In the genomic region with DNA sequence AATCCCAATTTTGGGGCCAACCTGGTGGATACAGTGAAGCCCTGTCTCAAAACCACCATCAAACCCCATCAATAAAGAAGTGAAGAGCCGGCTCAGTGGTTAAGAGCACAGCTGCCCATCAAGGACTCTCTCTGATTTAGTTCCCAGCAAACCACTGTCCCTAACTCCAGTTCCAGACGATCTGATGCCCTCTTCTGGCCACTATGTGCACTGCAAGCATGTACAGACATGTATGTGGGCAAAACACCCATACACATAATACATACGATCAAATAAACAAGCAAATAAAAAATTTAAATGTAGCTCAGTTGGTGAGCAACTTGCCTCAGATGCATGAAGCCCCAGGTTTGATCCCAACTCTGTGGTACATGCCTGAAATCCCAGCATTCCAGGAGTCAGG, we compare ENCODE assay signal across 8 mouse cellular contexts.
DNase-seq lines count a peak whose midpoint lies in the region; ATAC-seq and TF ChIP-seq lines count a peak whose summit lies in the region.
"Had no signal": no experiment of that assay in that cellular context is flagged by ENCODE, and none has a peak within 500 bp of the region (broad histone marks: within the 10 kb centered on the region; RNA-seq: fewer than 3 reads in every experiment).

No protein-coding gene starts in this region.

- peak; percentile 64; the same call in 1 of the 2 replicates for TF ChIP-seq CTCF in kidney, postnatal 0 days (IDR thresholded peaks at IDR 0.05; ENCODE audit: low read depth)
- peak; percentile 71 for TF ChIP-seq CTCF in liver, postnatal 0 days (IDR thresholded peaks at IDR 0.05; ENCODE audit: low read depth)

- peak; percentile 41 for DNase-seq in kidney, postnatal 0 days (ENCODE audit: low spot score)
- DNase-seq in ES-CJ7 (ENCODE audit: low read depth, low spot score): peak; percentile 58
- peak; percentile 75 for DNase-seq in ZHBTc4 (ENCODE audit: low read depth, low spot score)
- peak; percentile 55 for DNase-seq in liver, postnatal 0 days
- no peak for DNase-seq in hindbrain, embryonic 10.5 days (ENCODE audit: low spot score)

- H3K27me3 ChIP-seq in kidney, postnatal 0 days (ENCODE audit: insufficient read depth, low read length): no peaks in the 10 kb centered on the region
- no peaks in the 10 kb centered on the region for H3K27me3 ChIP-seq in kidney, embryonic 14.5 days (ENCODE audit: control insufficient read depth, insufficient read depth, low read length)
- no peaks in the 10 kb centered on the region for H3K27me3 ChIP-seq in liver, postnatal 0 days (ENCODE audit: insufficient read depth, low read length)
- H3K27me3 ChIP-seq in hindbrain, embryonic 10.5 days (ENCODE audit: insufficient read depth, poor library complexity, severe bottlenecking): no peaks in the 10 kb centered on the region
- H3K27me3 ChIP-seq: liver, embryonic 15.5 days had no signal

- ATAC-seq in kidney, postnatal 0 days (replicated peaks; ENCODE audit: low FRiP score, low read depth): no peak
- no peak for ATAC-seq in kidney, embryonic 14.5 days (ENCODE audit: low FRiP score, low TSS enrichment)
- no peak for ATAC-seq in liver, postnatal 0 days
- no peak for ATAC-seq in monocyte, adult 5-6 weeks (replicated peaks; ENCODE audit: insufficient number of reproducible peaks, low FRiP score, low TSS enrichment, poor library complexity, severe bottlenecking)

- WGBS in kidney, postnatal 0 days: 75% methylated on average over 3 of the region's 3 CpGs
- WGBS in kidney, embryonic 14.5 days: 74% methylated on average over 3 of the region's 3 CpGs
- 61% methylated on average over 3 of the region's 3 CpGs for WGBS in liver, postnatal 0 days (ENCODE audit: insufficient replicate concordance)
- WGBS in hindbrain, embryonic 10.5 days: 79% methylated on average over 3 of the region's 3 CpGs

- no peak overlapping the region for H3K4me2 ChIP-seq in kidney, postnatal 0 days (ENCODE audit: low read length)
- no peak overlapping the region for H3K4me2 ChIP-seq in kidney, embryonic 14.5 days (replicated peaks; ENCODE audit: low read depth, low read length)
- H3K4me2 ChIP-seq in liver, postnatal 0 days (ENCODE audit: low read depth, low read length): no peak overlapping the region
- H3K4me2 ChIP-seq: liver, embryonic 15.5 days had no signal

- no peak for TF ChIP-seq EP300 in liver, postnatal 0 days (IDR thresholded peaks at IDR 0.05; ENCODE audit: low read depth)

- H3K27ac ChIP-seq in kidney, postnatal 0 days: no peak overlapping the region
- no peak overlapping the region for H3K27ac ChIP-seq in kidney, embryonic 14.5 days (ENCODE audit: low read depth, low read length)
- 0 out of 2 replicates have a peak overlapping the region, but pooled peaks have one; percentile 30 for H3K27ac ChIP-seq in liver, postnatal 0 days (ENCODE audit: low read depth)
- H3K27ac ChIP-seq in hindbrain, embryonic 10.5 days: no peak overlapping the region
- H3K27ac ChIP-seq: liver, embryonic 15.5 days had no signal

- no peak overlapping the region for H3K9ac ChIP-seq in kidney, postnatal 0 days (ENCODE audit: low read depth, low read length)
- H3K9ac ChIP-seq in kidney, embryonic 14.5 days (ENCODE audit: low read depth, low read length): no peak overlapping the region
- H3K9ac ChIP-seq in liver, postnatal 0 days (replicated peaks): no peak overlapping the region
- H3K9ac ChIP-seq: liver, embryonic 15.5 days had no signal

- H3K4me3 ChIP-seq in kidney, postnatal 0 days (replicated peaks; ENCODE audit: low read depth, low read length): no peak overlapping the region
- H3K4me3 ChIP-seq in kidney, embryonic 14.5 days (ENCODE audit: low read length): no peak overlapping the region
- no peak overlapping the region for H3K4me3 ChIP-seq in liver, postnatal 0 days (ENCODE audit: low read depth, low read length)
- H3K4me3 ChIP-seq in hindbrain, embryonic 10.5 days: no peak overlapping the region
- H3K4me3 ChIP-seq: liver, embryonic 15.5 days had no signal

- peaks cover 22% of the 10 kb centered on the region for H3K36me3 ChIP-seq in kidney, postnatal 0 days (ENCODE audit: insufficient read depth, low read length)
- H3K36me3 ChIP-seq in kidney, embryonic 14.5 days (ENCODE audit: control insufficient read depth, insufficient read depth, low read length): peaks cover 36% of the 10 kb centered on the region; the same call in 1 of the 2 replicates
- no peaks in the 10 kb centered on the region for H3K36me3 ChIP-seq in liver, postnatal 0 days (replicated peaks; ENCODE audit: insufficient read depth, low read length)
- peaks cover 99% of the 10 kb centered on the region for H3K36me3 ChIP-seq in hindbrain, embryonic 10.5 days
- H3K36me3 ChIP-seq: liver, embryonic 15.5 days had no signal

- H3K9me3 ChIP-seq in kidney, postnatal 0 days (replicated peaks; ENCODE audit: low read length): no peaks in the 10 kb centered on the region
- H3K9me3 ChIP-seq in kidney, embryonic 14.5 days (ENCODE audit: control insufficient read depth, low read length): no peaks in the 10 kb centered on the region
- no peaks in the 10 kb centered on the region; the same call in 1 of the 2 replicates for H3K9me3 ChIP-seq in liver, postnatal 0 days (ENCODE audit: low read length)
- peaks cover 13% of the 10 kb centered on the region for H3K9me3 ChIP-seq in hindbrain, embryonic 10.5 days
- H3K9me3 ChIP-seq: liver, embryonic 15.5 days had no signal

- H3K4me1 ChIP-seq in kidney, postnatal 0 days (replicated peaks; ENCODE audit: insufficient read depth, low read length): peaks cover 4% of the 10 kb centered on the region; the same call in 1 of the 2 replicates
- 0 out of 2 replicates have a peak, but pooled peaks cover 4% of the 10 kb centered on the region for H3K4me1 ChIP-seq in kidney, embryonic 14.5 days (ENCODE audit: control insufficient read depth, insufficient read depth, low read length)
- H3K4me1 ChIP-seq in liver, postnatal 0 days (ENCODE audit: insufficient read depth): peaks cover 6% of the 10 kb centered on the region; the same call in 1 of the 2 replicates
- H3K4me1 ChIP-seq in hindbrain, embryonic 10.5 days (replicated peaks): peaks cover 5% of the 10 kb centered on the region
